Mouse (Mus musculus): Measurements from ENCODE around the gene Cdc34.

DNA sequence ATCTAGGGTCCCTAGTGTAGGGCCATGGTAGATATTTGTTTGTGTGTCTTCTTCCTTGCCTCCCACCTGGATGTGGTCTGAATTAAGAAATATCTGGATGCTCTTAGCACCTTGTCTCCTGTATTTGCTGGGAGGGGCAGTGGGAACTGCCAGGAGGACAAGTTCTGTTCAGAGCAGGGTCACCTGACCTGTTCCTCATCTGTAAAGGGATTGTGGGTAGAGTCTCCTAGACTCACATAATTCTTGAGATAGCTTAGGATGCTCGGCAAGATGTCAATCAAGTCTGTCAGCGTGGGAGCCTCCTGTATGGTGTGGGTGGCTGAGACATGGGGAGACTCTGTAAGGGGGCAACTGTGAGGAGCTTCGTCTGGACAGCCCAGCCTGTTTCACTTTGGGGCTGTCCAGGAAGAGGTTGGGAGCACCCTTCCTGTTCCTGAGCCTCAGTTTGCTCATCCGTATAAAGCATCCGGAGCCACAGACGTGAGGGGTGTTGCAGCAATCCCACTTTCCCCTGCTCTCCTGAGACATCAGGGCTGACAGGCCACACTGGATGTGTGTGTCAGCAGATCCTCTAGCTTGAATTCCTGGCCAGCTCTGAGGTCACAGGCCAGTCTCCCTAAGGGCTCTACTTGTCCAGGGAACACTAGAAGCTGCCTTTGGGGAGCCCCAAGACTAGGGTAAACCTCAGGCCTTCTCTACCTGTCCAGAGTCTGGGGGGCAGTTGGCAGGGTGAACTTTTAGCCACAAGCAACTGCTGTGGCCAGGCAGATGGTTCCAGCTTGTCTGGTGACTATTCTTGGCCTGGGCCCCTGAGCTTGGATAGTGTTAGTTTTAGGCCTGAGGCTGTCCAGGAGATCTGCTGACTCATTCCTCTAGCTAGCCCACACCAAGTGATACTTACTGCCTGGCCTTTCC lies 2.0 kb downstream of the Cdc34 start:
- TF ChIP-seq CTCF (IDR thresholded peaks at IDR 0.05; ENCODE audit: borderline replicate concordance, insufficient read depth, low read length) (no peak), POLR2A (IDR thresholded peaks at IDR 0.05; ENCODE audit: low read depth, low read length) (no peak)
